Comparison of ENCODE assay signal across 29 mouse cellular contexts in the genomic region with DNA sequence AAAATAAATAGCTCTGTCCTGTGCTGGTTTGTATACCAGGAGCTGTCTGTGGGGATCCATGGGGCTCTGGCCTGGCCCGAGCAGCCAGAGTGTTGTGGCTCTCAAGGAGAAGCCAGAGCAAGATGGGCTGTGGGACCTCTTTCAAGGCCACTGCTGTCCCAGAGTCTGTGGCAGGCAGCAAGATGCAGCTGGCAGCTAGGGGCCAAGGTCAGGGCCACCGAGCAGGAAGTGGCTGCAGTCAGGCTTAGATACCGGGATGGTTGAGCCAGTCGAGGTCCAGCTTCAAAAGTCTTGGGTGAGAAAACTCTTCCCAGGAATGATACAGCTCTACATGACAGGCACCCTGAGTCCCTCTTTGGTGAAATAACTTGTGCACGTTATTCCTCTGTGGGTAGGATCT. TPM values are rescaled to one million over a fixed set of nuclear protein-coding genes. Genes with fewer than 3 reads are reported as not detected.
A peak's percentile ranks its signal among the peaks of the same experiment; 100 is the strongest.
DNase-seq lines count a peak whose midpoint lies in the region; ATAC-seq lines count a peak whose summit lies in the region.
"Had no signal": no experiment of that assay in that cellular context is flagged by ENCODE, and none has a peak within 500 bp of the region (broad histone marks: within the 10 kb centered on the region; RNA-seq: fewer than 3 reads in every experiment).

No protein-coding gene starts in this region.

- WGBS in kidney, embryonic 16.5 days, result 46% methylated on average over 5 of the region's 5 CpGs
- WGBS in limb, embryonic 10.5 days, result 86% methylated on average over 5 of the region's 5 CpGs
- 85% methylated on average over 5 of the region's 5 CpGs for WGBS in midbrain, embryonic 11.5 days

- H3K27me3 ChIP-seq in kidney, embryonic 16.5 days (ENCODE audit: insufficient read depth, low read length), result no peaks in the 10 kb centered on the region
- no peaks in the 10 kb centered on the region for H3K27me3 ChIP-seq in limb, embryonic 10.5 days (ENCODE audit: low read depth, poor library complexity, severe bottlenecking)
- no peaks in the 10 kb centered on the region for H3K27me3 ChIP-seq in midbrain, embryonic 11.5 days (ENCODE audit: control insufficient read depth, insufficient read depth, low read length)
- H3K27me3 ChIP-seq: CH12.LX; forebrain, embryonic 12.5 days; heart, embryonic 12.5 days; stomach, embryonic 15.5 days had no signal

- no peak overlapping the region for H3K4me2 ChIP-seq in kidney, embryonic 16.5 days (replicated peaks; ENCODE audit: low read depth, low read length)
- H3K4me2 ChIP-seq in midbrain, embryonic 11.5 days, result no peak overlapping the region
- H3K4me2 ChIP-seq: forebrain, embryonic 12.5 days; heart, embryonic 12.5 days; hindbrain, embryonic 14.5 days; stomach, embryonic 15.5 days had no signal

- no peak overlapping the region for H3K4me3 ChIP-seq in kidney, embryonic 16.5 days (ENCODE audit: low read length)
- H3K4me3 ChIP-seq in limb, embryonic 10.5 days, result no peak overlapping the region
- H3K4me3 ChIP-seq in midbrain, embryonic 11.5 days (ENCODE audit: low read depth, low read length), result no peak overlapping the region
- H3K4me3 ChIP-seq: forebrain, embryonic 12.5 days; heart, adult 2 months; heart, embryonic 12.5 days; stomach, embryonic 15.5 days had no signal

- 0 out of 2 replicates have a peak overlapping the region, but pooled peaks have one; percentile 4 for H3K9ac ChIP-seq in kidney, embryonic 16.5 days (replicated peaks; ENCODE audit: low read length)
- H3K9ac ChIP-seq in midbrain, embryonic 11.5 days (ENCODE audit: low read length), result no peak overlapping the region
- H3K9ac ChIP-seq: forebrain, embryonic 12.5 days; forebrain, postnatal 0 days; heart, embryonic 12.5 days; hindbrain, embryonic 14.5 days; liver, embryonic 14.5 days; stomach, embryonic 15.5 days had no signal

- ATAC-seq in kidney, embryonic 16.5 days (ENCODE audit: low FRiP score, low TSS enrichment), result no peak; the same call in 1 of the 2 replicates
- ATAC-seq in midbrain, embryonic 11.5 days (ENCODE audit: low FRiP score), result no peak
- ATAC-seq in CD4-positive, CD25-positive, alpha-beta regulatory T cell, adult 4 months, result no peak
- ATAC-seq: activated CD4-positive, CD25-positive, alpha-beta regulatory T cell, adult 4 months; forebrain, postnatal 0 days; intestine, postnatal 0 days had no signal

- no peaks in the 10 kb centered on the region for H3K9me3 ChIP-seq in kidney, embryonic 16.5 days (ENCODE audit: low read length)
- no peaks in the 10 kb centered on the region for H3K9me3 ChIP-seq in limb, embryonic 10.5 days (replicated peaks)
- no peaks in the 10 kb centered on the region for H3K9me3 ChIP-seq in midbrain, embryonic 11.5 days (ENCODE audit: control insufficient read depth, low read length)
- H3K9me3 ChIP-seq: forebrain, embryonic 12.5 days; stomach, embryonic 15.5 days had no signal

- no peak overlapping the region for H3K27ac ChIP-seq in kidney, embryonic 16.5 days (ENCODE audit: low read length)
- H3K27ac ChIP-seq in limb, embryonic 10.5 days, result peak overlapping the region; percentile 64
- H3K27ac ChIP-seq in midbrain, embryonic 11.5 days (ENCODE audit: low read depth, low read length), result no peak overlapping the region
- H3K27ac ChIP-seq: forebrain, embryonic 12.5 days; heart, adult 2 months; hindbrain, embryonic 14.5 days; liver, embryonic 14.5 days; macrophage; stomach, embryonic 15.5 days had no signal

- H3K4me1 ChIP-seq in kidney, embryonic 16.5 days (ENCODE audit: insufficient read depth, low read length), result peaks cover 6% of the 10 kb centered on the region; the same call in 1 of the 2 replicates
- peaks cover 16% of the 10 kb centered on the region for H3K4me1 ChIP-seq in limb, embryonic 10.5 days
- H3K4me1 ChIP-seq in midbrain, embryonic 11.5 days (ENCODE audit: control insufficient read depth, insufficient read depth, low read length), result no peaks in the 10 kb centered on the region
- H3K4me1 ChIP-seq: heart, embryonic 12.5 days; stomach, embryonic 15.5 days had no signal

- DNase-seq in kidney, postnatal 4 days, result no peak
- peak; percentile 82 for DNase-seq in 416B (ENCODE audit: low read depth)
- DNase-seq in adrenal gland, postnatal 10 days, result peak; percentile 48
- no peak for DNase-seq in limb, embryonic 10.5 days (ENCODE audit: low spot score)
- no peak for DNase-seq in midbrain, embryonic 11.5 days (ENCODE audit: low spot score, missing footprints)
- DNase-seq: B cell, adult 2 months; cerebellum, adult 11-12 months; cerebellum, postnatal 10 days; forebrain, postnatal 0 days; heart, adult 2 months; kidney, postnatal 36 days; layer of hippocampus, postnatal 36 days; liver; lung, adult 2 months; lung, postnatal 10 days; midbrain, embryonic 14.5 days; thymus, adult 2 months; thymus, postnatal 4 days had no signal

- H3K36me3 ChIP-seq in kidney, embryonic 16.5 days (ENCODE audit: insufficient read depth, low read length), result peaks cover 22% of the 10 kb centered on the region
- H3K36me3 ChIP-seq in limb, embryonic 10.5 days, result 0 out of 2 replicates have a peak, but pooled peaks cover 3% of the 10 kb centered on the region
- no peaks in the 10 kb centered on the region for H3K36me3 ChIP-seq in midbrain, embryonic 11.5 days (ENCODE audit: control insufficient read depth, insufficient read depth, low read length)
- H3K36me3 ChIP-seq: forebrain, embryonic 12.5 days had no signal

RNA-seq across cellular contexts. Expression of a gene that starts 10.1 kb away (rescaled TPM):
- 45.7 and 69.7 TPM in 2 replicates for polyA plus RNA-seq in kidney, embryonic 16.5 days (2015; fragmentation: Nextera tagmentation; extraction: Ambion mirVana)
- 10 to 100 TPM; 92.8 to 97.5 TPM for total RNA-seq in adrenal gland, postnatal 10 days (2021)
- polyA plus RNA-seq in limb, embryonic 10.5 days (2016; fragmentation: Nextera tagmentation; extraction: Ambion mirVana), result 37.2 and 41.7 TPM in 2 replicates
- polyA plus RNA-seq in midbrain, embryonic 11.5 days (2014; fragmentation: Nextera tagmentation; extraction: Ambion mirVana), result 72.7 and 84.2 TPM in 2 replicates
- polyA plus RNA-seq in CD4-positive, CD25-positive, alpha-beta regulatory T cell, adult 4 months (2017; shearing (Covaris generic)), result 10 to 100 TPM in 1 of 2 experiments, 1 to 10 TPM in 1; 8.2 to 16.3 TPM

RNA-seq across cellular contexts. Expression of a gene that starts 28.1 kb away (rescaled TPM):
- polyA plus RNA-seq in kidney, embryonic 16.5 days (2015; fragmentation: Nextera tagmentation; extraction: Ambion mirVana), result 14.6 and 17.1 TPM in 2 replicates
- 10 to 100 TPM; 23.4 to 26.0 TPM for total RNA-seq in adrenal gland, postnatal 10 days (2021)
- polyA plus RNA-seq in limb, embryonic 10.5 days (2016; fragmentation: Nextera tagmentation; extraction: Ambion mirVana), result 3.1 and 4.4 TPM in 2 replicates
- polyA plus RNA-seq in midbrain, embryonic 11.5 days (2014; fragmentation: Nextera tagmentation; extraction: Ambion mirVana), result 1.7 and 2.2 TPM in 2 replicates
- polyA plus RNA-seq in CD4-positive, CD25-positive, alpha-beta regulatory T cell, adult 4 months (2017; shearing (Covaris generic)), result 1 to 10 TPM; 5.5 to 8.3 TPM

RNA-seq across cellular contexts. Expression of a gene that starts 41.8 kb away (rescaled TPM):
- polyA plus RNA-seq in kidney, embryonic 16.5 days (2015; fragmentation: Nextera tagmentation; extraction: Ambion mirVana), result 114 and 128 TPM in 2 replicates
- 10 to 100 TPM; 16.3 to 27.8 TPM for total RNA-seq in adrenal gland, postnatal 10 days (2021)
- polyA plus RNA-seq in limb, embryonic 10.5 days (2016; fragmentation: Nextera tagmentation; extraction: Ambion mirVana), result 159 and 167 TPM in 2 replicates
- polyA plus RNA-seq in midbrain, embryonic 11.5 days (2014; fragmentation: Nextera tagmentation; extraction: Ambion mirVana), result 97.7 and 102 TPM in 2 replicates
- polyA plus RNA-seq in CD4-positive, CD25-positive, alpha-beta regulatory T cell, adult 4 months (2017; shearing (Covaris generic)), result 10 to 100 TPM; 20.4 to 22.9 TPM

RNA-seq across cellular contexts. Expression of a gene that starts 59.6 kb away (rescaled TPM):
- 841 and 885 TPM in 2 replicates for polyA plus RNA-seq in kidney, embryonic 16.5 days (2015; fragmentation: Nextera tagmentation; extraction: Ambion mirVana)
- 100 to 1,000 TPM; 763 to 803 TPM for total RNA-seq in adrenal gland, postnatal 10 days (2021)
- 922 and 1,037 TPM in 2 replicates for polyA plus RNA-seq in limb, embryonic 10.5 days (2016; fragmentation: Nextera tagmentation; extraction: Ambion mirVana)
- 893 and 966 TPM in 2 replicates for polyA plus RNA-seq in midbrain, embryonic 11.5 days (2014; fragmentation: Nextera tagmentation; extraction: Ambion mirVana)
- polyA plus RNA-seq in CD4-positive, CD25-positive, alpha-beta regulatory T cell, adult 4 months (2017; shearing (Covaris generic)), result 100 to 1,000 TPM; 133 to 140 TPM

Comparison
In these comparisons a context has a peak if more than half of its experiments do, and no peak if none do; other contexts are left out.
1. DNase-seq: peak in 416B (single experiment) and adrenal gland, postnatal 10 days (single experiment); none in kidney, postnatal 4 days (0 of 2), limb, embryonic 10.5 days (single experiment) and midbrain, embryonic 11.5 days (single experiment).